ENCODE assay signal across 9 mouse cellular contexts in the genomic region with DNA sequence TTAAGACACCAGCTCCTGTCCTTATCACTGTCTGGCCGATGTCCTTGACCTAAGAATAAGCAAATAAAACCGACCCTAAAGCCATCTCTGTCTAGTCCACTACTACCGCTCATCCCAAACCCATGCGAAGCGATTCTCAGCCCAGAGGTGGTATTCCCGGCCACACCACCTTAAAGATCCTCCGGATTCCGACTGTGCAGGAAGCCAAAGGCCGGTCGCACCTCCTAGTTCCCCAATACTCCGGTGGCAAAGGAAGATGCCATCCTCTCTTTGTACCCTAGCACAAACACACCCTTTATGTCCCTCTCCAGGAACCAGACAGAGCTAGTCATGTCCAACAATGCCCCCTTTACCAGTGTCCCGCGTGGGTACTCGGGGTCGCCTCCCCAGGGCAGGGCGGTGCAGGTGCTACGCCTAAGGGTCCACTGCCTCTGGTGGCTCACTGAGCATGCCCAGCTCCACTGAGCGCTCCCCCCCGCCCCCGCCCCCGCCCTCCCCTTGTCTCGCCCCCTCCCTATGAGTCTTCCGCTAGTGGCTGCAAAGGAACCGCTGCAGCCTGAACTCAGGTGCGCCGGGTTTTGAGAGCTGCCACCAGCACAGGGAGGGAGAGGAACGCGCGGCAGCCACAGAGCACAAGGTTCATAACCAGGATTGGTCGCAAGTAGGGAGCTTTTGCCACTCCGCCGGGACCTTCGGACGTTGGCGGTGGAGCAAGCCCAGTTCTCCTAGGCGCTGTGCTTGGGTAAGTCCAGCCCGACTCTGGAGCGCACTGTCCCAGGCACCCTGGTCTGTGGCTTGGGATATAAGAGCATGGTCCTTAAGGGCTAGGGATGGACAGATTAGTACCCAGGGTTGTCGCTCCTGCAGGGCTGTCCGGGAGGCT. TPM values are rescaled to one million over a fixed set of nuclear protein-coding genes. Genes with fewer than 3 reads are reported as not detected.
DNase-seq lines count a peak whose midpoint lies in the region; ATAC-seq and TF ChIP-seq lines count a peak whose summit lies in the region.
"Had no signal": no experiment of that assay in that cellular context is flagged by ENCODE, and none has a peak within 500 bp of the region (broad histone marks: within the 10 kb centered on the region; RNA-seq: fewer than 3 reads in every experiment).

TSS of gene Cntn4 (plus strand) at position 512 of the 883 bp plus-strand sequence.

- H3K27ac ChIP-seq in forebrain, postnatal 0 days (ENCODE audit: low read depth, low read length), result 0 out of 2 replicates have a peak within 1 kb of the TSS, but pooled peaks have one; percentile 40
- H3K27ac ChIP-seq in midbrain, postnatal 0 days (ENCODE audit: low read depth, low read length), result peak within 1 kb of the TSS; percentile 79
- H3K27ac ChIP-seq: macrophage had no signal

- intact Hi-C loops in gastrocnemius, postnatal 36 days (cut with DNase I), result no loop called here
- intact Hi-C loops in gastrocnemius, postnatal 14 days (cut with DNase I; ENCODE audit: low total_unique reads), result no loop called here

- H3K4me1 ChIP-seq in forebrain, postnatal 0 days (ENCODE audit: insufficient read depth), result no peaks in the 10 kb centered on the region
- peaks cover 7% of the 10 kb centered on the region; the same call in 1 of the 2 replicates for H3K4me1 ChIP-seq in midbrain, postnatal 0 days (ENCODE audit: insufficient read depth, low read length)

- 3% methylated on average over 40 of the region's 40 CpGs for WGBS in forebrain, postnatal 0 days
- WGBS in midbrain, postnatal 0 days, result 2% methylated on average over 33 of the region's 40 CpGs

- H3K4me3 ChIP-seq in forebrain, postnatal 0 days (ENCODE audit: low read depth, low read length), result peak within 1 kb of the TSS; percentile 54
- peak within 1 kb of the TSS; percentile 63 for H3K4me3 ChIP-seq in midbrain, postnatal 0 days (ENCODE audit: low read depth, low read length)

- TF ChIP-seq CTCF in forebrain, postnatal 0 days (IDR thresholded peaks at IDR 0.05; ENCODE audit: low read depth), result 0 out of 2 replicates have a peak, but pooled peaks have one; percentile 13
- peak; percentile 14; the same call in 1 of the 2 replicates for TF ChIP-seq CTCF in midbrain, postnatal 0 days (IDR thresholded peaks at IDR 0.05)

- peak; percentile 49 for DNase-seq in kidney, postnatal 10 days
- no peak for DNase-seq in kidney, adult 18-20 months
- peak; percentile 69 for DNase-seq in cerebellum, adult 8-10 months
- DNase-seq in forebrain, postnatal 0 days, result peak; percentile 58
- peak; percentile 48 to 57 for DNase-seq in layer of hippocampus, postnatal 25 days (ENCODE audit: extremely low spot score in 1 of 2, low spot score in 1 of 2)
- peak; percentile 68 for DNase-seq in midbrain, postnatal 0 days (ENCODE audit: low spot score)
- no peak for DNase-seq in gastrocnemius, postnatal 36 days
- no peak for DNase-seq in gastrocnemius, postnatal 14 days

- peak within 1 kb of the TSS; percentile 61 for H3K9ac ChIP-seq in forebrain, postnatal 0 days
- H3K9ac ChIP-seq in midbrain, postnatal 0 days (replicated peaks; ENCODE audit: low read length, poor library complexity, severe bottlenecking), result peak within 1 kb of the TSS; percentile 72

- no peaks in the 10 kb centered on the region for H3K9me3 ChIP-seq in forebrain, postnatal 0 days (ENCODE audit: low read length)
- H3K9me3 ChIP-seq in midbrain, postnatal 0 days (ENCODE audit: low read length), result no peaks in the 10 kb centered on the region

- peaks cover 12% of the 10 kb centered on the region for H3K27me3 ChIP-seq in forebrain, postnatal 0 days (ENCODE audit: insufficient read depth, low read length)
- H3K27me3 ChIP-seq in midbrain, postnatal 0 days (ENCODE audit: insufficient read depth, low read length), result no peaks in the 10 kb centered on the region

- peak; percentile 92 for ATAC-seq in forebrain, postnatal 0 days
- ATAC-seq in midbrain, postnatal 0 days (ENCODE audit: low FRiP score), result peak; percentile 92

- H3K4me2 ChIP-seq in forebrain, postnatal 0 days (ENCODE audit: low read depth), result peak within 1 kb of the TSS; percentile 80
- peak within 1 kb of the TSS; percentile 70 for H3K4me2 ChIP-seq in midbrain, postnatal 0 days (ENCODE audit: low read depth, low read length, poor library complexity, severe bottlenecking)

- no peaks in the 10 kb centered on the region for H3K36me3 ChIP-seq in forebrain, postnatal 0 days (ENCODE audit: insufficient read depth)
- H3K36me3 ChIP-seq in midbrain, postnatal 0 days (ENCODE audit: insufficient read depth, low read length), result no peaks in the 10 kb centered on the region

RNA-seq across cellular contexts. Expression of gene Cntn4, which starts in this region (rescaled TPM):
- 15.2 and 23.3 TPM in 2 replicates for total RNA-seq in forebrain, postnatal 0 days (2014; rRNA removed)
- 9.1 and 13.9 TPM in 2 replicates for polyA plus RNA-seq in forebrain, postnatal 0 days (2015; fragmentation: Nextera tagmentation; extraction: Ambion mirVana)
- total RNA-seq in layer of hippocampus, postnatal 25 days (2021), result 10 to 100 TPM; 21.9 to 27.1 TPM
- total RNA-seq in midbrain, postnatal 0 days (2014; rRNA removed), result 22.3 and 31.3 TPM in 2 replicates
- polyA plus RNA-seq in midbrain, postnatal 0 days (2015; fragmentation: Nextera tagmentation; extraction: Ambion mirVana), result 27.0 and 28.5 TPM in 2 replicates
- not detected for total RNA-seq in gastrocnemius, postnatal 36 days (2021)
- total RNA-seq in gastrocnemius, postnatal 14 days (2021), result under 1 TPM; 0.09 to 0.14 TPM
- polyA plus RNA-seq: macrophage had no signal

Comparison
In these comparisons a context has a peak if more than half of its experiments do, and no peak if none do; other contexts are left out.
1. RNA of gene Cntn4 (total RNA-seq): 21.9 to 27.1 TPM in layer of hippocampus, postnatal 25 days, 15.2 to 23.3 TPM in forebrain, postnatal 0 days and 22.3 to 31.3 TPM in midbrain, postnatal 0 days; 0.09 to 0.14 TPM in gastrocnemius, postnatal 14 days and not detected in gastrocnemius, postnatal 36 days; every median in the first group is over 10 times any median in the second.
2. DNase-seq: peak in kidney, postnatal 10 days (single experiment), cerebellum, adult 8-10 months (single experiment), forebrain, postnatal 0 days (single experiment), layer of hippocampus, postnatal 25 days (2 of 2) and midbrain, postnatal 0 days (single experiment); none in kidney, adult 18-20 months (single experiment), gastrocnemius, postnatal 36 days (0 of 2) and gastrocnemius, postnatal 14 days (single experiment).